ENCODE assay signal across 7 mouse cellular contexts in the genomic region with DNA sequence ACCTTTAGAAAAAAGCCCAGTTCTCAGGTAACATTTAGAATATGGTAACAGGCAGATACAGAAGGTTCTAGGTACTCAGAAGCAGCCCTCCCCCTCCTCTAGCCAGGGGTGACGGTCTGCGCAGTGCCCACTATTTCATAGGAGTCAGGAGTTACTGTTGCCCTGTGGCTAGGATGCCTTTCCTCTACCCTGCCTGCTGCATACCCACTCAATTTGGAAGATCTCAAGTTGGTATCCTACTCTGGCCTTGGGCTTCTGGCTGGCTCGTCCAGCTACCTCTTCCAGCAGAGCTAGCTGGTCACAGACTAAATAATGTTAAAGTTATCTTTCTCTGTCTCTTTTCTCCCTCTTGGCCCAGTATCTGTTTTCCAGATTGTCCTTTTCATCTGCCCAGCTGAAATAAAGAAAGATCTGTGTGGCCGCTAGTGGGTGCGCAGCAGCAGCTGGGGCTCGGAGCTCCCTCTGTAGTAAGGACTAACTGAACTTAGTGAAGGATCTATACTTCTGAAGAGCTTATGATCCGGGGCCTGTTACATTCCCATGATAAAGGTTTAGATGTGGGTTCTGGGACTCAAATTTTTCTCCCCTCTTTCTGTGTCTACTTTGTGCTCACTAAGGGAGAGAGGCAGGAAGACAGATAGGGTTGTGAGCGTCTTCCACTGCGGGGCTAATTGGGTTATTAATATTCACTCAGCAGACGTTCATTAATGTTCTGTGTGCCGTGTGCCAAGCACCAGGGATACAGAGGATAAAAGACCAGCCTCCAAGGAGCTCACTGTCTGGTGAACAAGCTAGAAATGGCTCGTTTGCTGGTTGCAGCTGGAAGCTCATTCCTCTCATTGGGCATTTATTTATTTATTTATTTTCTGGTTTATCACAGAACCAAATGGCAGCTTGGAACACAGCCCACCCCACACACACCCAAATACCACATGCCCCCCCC. TPM values are rescaled to one million over a fixed set of nuclear protein-coding genes. Genes with fewer than 3 reads are reported as not detected.
DNase-seq lines count a peak whose midpoint lies in the region; ATAC-seq lines count a peak whose summit lies in the region.

No protein-coding gene starts in this region.

- peak overlapping the region; percentile 99 for H3K27ac ChIP-seq in liver, embryonic 11.5 days (ENCODE audit: low read depth, low read length)
- peak overlapping the region; percentile 71 for H3K27ac ChIP-seq in embryonic facial prominence, embryonic 12.5 days
- H3K27ac ChIP-seq in heart, embryonic 15.5 days: peak overlapping the region; percentile 100
- peak overlapping the region; percentile 100 for H3K27ac ChIP-seq in midbrain, embryonic 10.5 days (replicated peaks)

- DNase-seq in liver, embryonic 11.5 days (ENCODE audit: low spot score): no peak
- DNase-seq in liver: no peak
- DNase-seq in midbrain, embryonic 10.5 days (ENCODE audit: low spot score): no peak
- no peak for DNase-seq in B cell, adult 2 months
- DNase-seq in thymus, postnatal 14 days: no peak

- WGBS in liver, embryonic 11.5 days: 64% methylated on average over 12 of the region's 12 CpGs
- WGBS in embryonic facial prominence, embryonic 12.5 days: 46% methylated on average over 12 of the region's 12 CpGs
- WGBS in heart, embryonic 15.5 days: 33% methylated on average over 12 of the region's 12 CpGs
- WGBS in midbrain, embryonic 10.5 days: 81% methylated on average over 12 of the region's 12 CpGs

- H3K4me3 ChIP-seq in liver, embryonic 11.5 days (ENCODE audit: low read depth, low read length): peak overlapping the region; percentile 89
- peak overlapping the region; percentile 92 for H3K4me3 ChIP-seq in embryonic facial prominence, embryonic 12.5 days
- peak overlapping the region; percentile 93 for H3K4me3 ChIP-seq in heart, embryonic 15.5 days
- H3K4me3 ChIP-seq in midbrain, embryonic 10.5 days: peak overlapping the region; percentile 97

- H3K9me3 ChIP-seq in liver, embryonic 11.5 days (ENCODE audit: control insufficient read depth, low read length): no peaks in the 10 kb centered on the region
- no peaks in the 10 kb centered on the region for H3K9me3 ChIP-seq in embryonic facial prominence, embryonic 12.5 days
- no peaks in the 10 kb centered on the region for H3K9me3 ChIP-seq in heart, embryonic 15.5 days (replicated peaks)
- H3K9me3 ChIP-seq in midbrain, embryonic 10.5 days (replicated peaks): no peaks in the 10 kb centered on the region

- no peaks in the 10 kb centered on the region for H3K27me3 ChIP-seq in liver, embryonic 11.5 days (replicated peaks; ENCODE audit: control insufficient read depth, insufficient read depth, low read length)
- no peaks in the 10 kb centered on the region for H3K27me3 ChIP-seq in embryonic facial prominence, embryonic 12.5 days
- H3K27me3 ChIP-seq in heart, embryonic 15.5 days: no peaks in the 10 kb centered on the region
- H3K27me3 ChIP-seq in midbrain, embryonic 10.5 days (ENCODE audit: low read depth, poor library complexity, severe bottlenecking): no peaks in the 10 kb centered on the region

- H3K4me2 ChIP-seq in liver, embryonic 11.5 days: peak overlapping the region; percentile 95
- peak overlapping the region; percentile 96 for H3K4me2 ChIP-seq in embryonic facial prominence, embryonic 12.5 days (replicated peaks)
- peak overlapping the region; percentile 86 for H3K4me2 ChIP-seq in heart, embryonic 15.5 days

- peaks cover 19% of the 10 kb centered on the region for H3K36me3 ChIP-seq in liver, embryonic 11.5 days (ENCODE audit: control insufficient read depth, insufficient read depth, low read length)
- peaks cover 39% of the 10 kb centered on the region for H3K36me3 ChIP-seq in embryonic facial prominence, embryonic 12.5 days
- H3K36me3 ChIP-seq in heart, embryonic 15.5 days: peaks cover 33% of the 10 kb centered on the region
- H3K36me3 ChIP-seq in midbrain, embryonic 10.5 days: peaks cover 57% of the 10 kb centered on the region

- ATAC-seq in liver, embryonic 11.5 days (replicated peaks; ENCODE audit: low FRiP score): no peak
- no peak for ATAC-seq in embryonic facial prominence, embryonic 12.5 days (ENCODE audit: insufficient number of reproducible peaks, insufficient read depth, low FRiP score, low TSS enrichment)
- no peak for ATAC-seq in heart, embryonic 15.5 days (replicated peaks; ENCODE audit: insufficient number of reproducible peaks, insufficient read depth, low FRiP score, low read depth)

- H3K9ac ChIP-seq in liver, embryonic 11.5 days (ENCODE audit: low read depth, low read length): peak overlapping the region; percentile 97
- peak overlapping the region; percentile 99 for H3K9ac ChIP-seq in embryonic facial prominence, embryonic 12.5 days
- peak overlapping the region; percentile 100 for H3K9ac ChIP-seq in heart, embryonic 15.5 days

- H3K4me1 ChIP-seq in liver, embryonic 11.5 days (replicated peaks; ENCODE audit: control insufficient read depth, insufficient read depth, low read length): peaks cover 44% of the 10 kb centered on the region
- H3K4me1 ChIP-seq in embryonic facial prominence, embryonic 12.5 days: peaks cover 39% of the 10 kb centered on the region
- peaks cover 38% of the 10 kb centered on the region for H3K4me1 ChIP-seq in heart, embryonic 15.5 days (replicated peaks)
- H3K4me1 ChIP-seq in midbrain, embryonic 10.5 days: peaks cover 56% of the 10 kb centered on the region

RNA-seq across cellular contexts. Expression of a gene that starts 2.5 kb away (rescaled TPM):
- polyA plus RNA-seq in liver, embryonic 11.5 days (2014; fragmentation: Nextera tagmentation; extraction: Ambion mirVana): 302 and 334 TPM in 2 replicates
- polyA plus RNA-seq in embryonic facial prominence, embryonic 12.5 days (2016; fragmentation: Nextera tagmentation; extraction: Ambion mirVana): 722 and 756 TPM in 2 replicates
- polyA plus RNA-seq in heart, embryonic 15.5 days (2015; fragmentation: Nextera tagmentation; extraction: Ambion mirVana): 450 and 481 TPM in 2 replicates
- polyA plus RNA-seq in midbrain, embryonic 10.5 days (2016; fragmentation: Nextera tagmentation; extraction: Ambion mirVana): 605 and 682 TPM in 2 replicates
